In the genomic region with DNA sequence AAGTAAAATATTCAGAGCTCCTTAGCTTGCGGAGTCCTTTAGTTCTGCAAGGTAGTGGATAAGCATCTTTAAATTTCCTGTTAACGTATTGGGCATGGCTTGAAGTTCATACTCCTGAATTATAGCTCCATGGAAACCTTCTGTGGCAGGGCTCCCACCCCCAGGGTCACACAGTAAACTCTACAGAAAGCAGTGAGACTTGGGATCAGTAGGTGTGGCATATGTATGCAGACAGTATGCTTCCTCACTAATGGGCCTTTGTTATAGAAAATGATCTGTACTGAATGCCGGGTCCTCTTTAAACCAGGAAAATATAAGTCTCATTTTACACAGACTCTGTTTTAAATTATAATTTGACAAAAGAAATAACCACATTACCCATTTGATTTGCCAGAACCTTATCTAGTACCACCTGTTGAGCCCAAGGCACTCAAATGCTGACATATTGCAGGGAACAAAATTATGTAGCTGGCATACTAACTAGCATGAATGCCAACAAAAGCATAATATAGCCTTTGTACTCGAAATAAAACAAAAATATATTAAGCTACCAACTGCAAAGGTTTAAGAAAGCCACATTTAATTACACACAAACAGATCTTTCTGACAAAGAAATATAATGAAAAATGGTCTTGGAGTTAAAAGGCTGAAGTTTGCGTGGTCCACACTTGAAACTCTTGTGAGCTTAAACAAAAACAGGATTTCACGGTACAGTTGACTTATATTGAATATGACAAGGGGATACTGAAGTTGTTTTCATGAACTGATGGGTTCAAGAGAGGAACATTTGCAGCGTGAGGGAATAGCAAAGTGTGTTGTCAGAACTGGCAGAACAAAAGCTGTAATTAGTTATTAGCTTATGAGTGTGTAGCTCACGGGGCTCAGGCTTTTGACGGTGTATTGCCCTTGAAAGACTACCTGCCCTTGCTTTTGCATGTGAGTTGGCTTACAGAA, we compare ENCODE assay signal across 18 mouse cellular contexts.
"Had no signal": no experiment of that assay in that cellular context is flagged by ENCODE, and none has a peak within 500 bp of the region (broad histone marks: within the 10 kb centered on the region; RNA-seq: fewer than 3 reads in every experiment).

No protein-coding gene starts in this region.

- H3K9ac ChIP-seq: limb, embryonic 12.5 days; limb, embryonic 15.5 days; liver, embryonic 14.5 days; liver, postnatal 0 days; lung, embryonic 14.5 days; stomach, embryonic 15.5 days had no signal

- H3K27me3 ChIP-seq: limb, embryonic 12.5 days; limb, embryonic 15.5 days; megakaryocyte, embryonic 14.5 days; stomach, embryonic 15.5 days had no signal

- H3K4me1 ChIP-seq: limb, embryonic 12.5 days; limb, embryonic 15.5 days; megakaryocyte, embryonic 14.5 days; stomach, embryonic 15.5 days had no signal

- H3K9me3 ChIP-seq: limb, embryonic 12.5 days; limb, embryonic 15.5 days; midbrain, embryonic 10.5 days; stomach, embryonic 15.5 days had no signal

- H3K4me3 ChIP-seq: limb, embryonic 12.5 days; limb, embryonic 15.5 days; megakaryocyte, embryonic 14.5 days; midbrain, embryonic 10.5 days; stomach, embryonic 15.5 days had no signal

- H3K4me2 ChIP-seq: limb, embryonic 12.5 days; limb, embryonic 15.5 days; liver, embryonic 11.5 days; lung, embryonic 14.5 days; stomach, embryonic 15.5 days had no signal

- DNase-seq: kidney, adult 8-10 months; kidney, postnatal 14 days; kidney, postnatal 4 days; left cerebral cortex, postnatal 4 days; liver, postnatal 0 days; lung, embryonic 14.5 days; lung, postnatal 10 days; lung, postnatal 36 days; right cerebral cortex, postnatal 25 days; spleen, adult 18-20 months; thymus, postnatal 25 days had no signal

- H3K27ac ChIP-seq: limb, embryonic 12.5 days; limb, embryonic 15.5 days; liver, embryonic 14.5 days; midbrain, embryonic 10.5 days; stomach, embryonic 15.5 days had no signal

- ATAC-seq: liver, postnatal 0 days had no signal

- H3K36me3 ChIP-seq: limb, embryonic 12.5 days; limb, embryonic 15.5 days; midbrain, embryonic 10.5 days; stomach, embryonic 15.5 days had no signal
